Mouse (Mus musculus) cerebellum, adult 8-10 months (tissue): Measurements from ENCODE around the gene Tuba1b.
"Not testable (repeated sequence)": the region's sequence is repeated elsewhere in the genome, so short reads cannot be mapped to it uniquely, and the experiment has no call there.

Experiments used
- DNase-seq: peaks from one replicate; pipeline ENCODE4 v3.0.0; 2022

The Tuba1b gene

GRCm38 (mm10) chr15:98953401-98954356 is 19.3 kb upstream of the Tuba1b start, which contains the start of the genes Gm49450 and Tuba1a:
Gene Gm49450, minus strand, starts transcription at chr15:98953551.
Gene Tuba1a, minus strand, starts transcription at chr15:98953703.
- peak; percentile 98 for DNase-seq

GRCm38 (mm10) chr15:98952751-98953400 is 18.5 kb upstream of the Tuba1b start:
- no peak for DNase-seq

GRCm38 (mm10) chr15:98952063-98952455 is 17.7 kb upstream of the Tuba1b start:
- DNase-seq = no peak

- not testable (repeated sequence) for DNase-seq
Measured at GRCm38 (mm10) chr15:98951122-98952062, 17.0 kb upstream of the Tuba1b start.

GRCm38 (mm10) chr15:98949607-98949892 is 15.2 kb upstream of the Tuba1b start:
- DNase-seq = no peak

- DNase-seq = no peak
Measured at GRCm38 (mm10) chr15:98948857-98949606, 14.7 kb upstream of the Tuba1b start.

- no peak for DNase-seq
Measured at GRCm38 (mm10) chr15:98948382-98948781, 14.0 kb upstream of the Tuba1b start.

GRCm38 (mm10) chr15:98947884-98948283 is 13.5 kb upstream of the Tuba1b start:
- no peak for DNase-seq

GRCm38 (mm10) chr15:98943133-98943532 is 8.8 kb upstream of the Tuba1b start:
- no peak for DNase-seq

- DNase-seq = no peak
Measured at GRCm38 (mm10) chr15:98942081-98942480, 7.7 kb upstream of the Tuba1b start.

GRCm38 (mm10) chr15:98941539-98941938 is 7.2 kb upstream of the Tuba1b start:
- no peak for DNase-seq

GRCm38 (mm10) chr15:98940816-98941215 is 6.5 kb upstream of the Tuba1b start:
- no peak for DNase-seq

- peak; percentile 96 for DNase-seq
Measured at GRCm38 (mm10) chr15:98933833-98934216, 540 bp downstream of the Tuba1b start.

- peak; percentile 50 for DNase-seq
Measured at GRCm38 (mm10) chr15:98933004-98933671, 1.2 kb downstream of the Tuba1b start.

GRCm38 (mm10) chr15:98930998-98931397 is 3.4 kb downstream of the Tuba1b start:
- DNase-seq = no peak

- DNase-seq = no peak
Measured at GRCm38 (mm10) chr15:98930017-98930734, 4.2 kb downstream of the Tuba1b start.

- DNase-seq = peak; percentile 82
Measured at GRCm38 (mm10) chr15:98928598-98929240, 5.6 kb downstream of the Tuba1b start.

GRCm38 (mm10) chr15:98927566-98927965 is 6.8 kb downstream of the Tuba1b start:
- no peak for DNase-seq

- no peak for DNase-seq
Measured at GRCm38 (mm10) chr15:98924682-98925081, 9.7 kb downstream of the Tuba1b start.

- DNase-seq = no peak
Measured at GRCm38 (mm10) chr15:98923031-98923537, 11.3 kb downstream of the Tuba1b start.
